Mouse (Mus musculus): Measurements from ENCODE around the gene Setd3. TPM values are rescaled to one million over a fixed set of nuclear protein-coding genes. Genes with fewer than 3 reads are reported as not detected.

The Setd3 gene
- total and polyA plus RNA-seq, 2 experiments from 2014 or later, result 102 to 124 TPM

- Histone ChIP-seq H3K4me3 (ENCODE audit: low read depth, low read length) (no peak overlapping the region), H3K9ac (no peak overlapping the region), H3K4me1 (ENCODE audit: insufficient read depth) (peaks cover 23% of the 10 kb centered on the region), H3K27ac (ENCODE audit: low read depth, low read length) (no peak overlapping the region), H3K4me2 (ENCODE audit: low read depth) (no peak overlapping the region), H3K27me3 (ENCODE audit: insufficient read depth, low read length) (no peaks in the 10 kb centered on the region), H3K36me3 (ENCODE audit: insufficient read depth) (no peaks in the 10 kb centered on the region), H3K9me3 (ENCODE audit: low read length) (no peaks in the 10 kb centered on the region)
- no peak for TF ChIP-seq CTCF (IDR thresholded peaks at IDR 0.05; ENCODE audit: low read depth)
- WGBS, result 37% methylated on average over 12 of the region's 12 CpGs
- DNase-seq, result no peak
- peak; percentile 25 for ATAC-seq
These were observed 41.5 kb upstream of the Setd3 start for GRCm38 (mm10) chr12:108220621-108221020.

GRCm38 (mm10) chr12:108219825-108220616 is 40.9 kb upstream of the Setd3 start:
- no peaks in the 10 kb centered on the region for H3K9me3 ChIP-seq (ENCODE audit: low read length)
- no peaks in the 10 kb centered on the region for H3K36me3 ChIP-seq (ENCODE audit: insufficient read depth)
- H3K4me2 ChIP-seq (ENCODE audit: low read depth), result 0 out of 2 replicates have a peak overlapping the region, but pooled peaks have one; percentile 13
- 56% methylated on average over 21 of the region's 21 CpGs for WGBS
- no peaks in the 10 kb centered on the region for H3K27me3 ChIP-seq (ENCODE audit: insufficient read depth, low read length)
- no peak for ATAC-seq
- peak overlapping the region; percentile 40; the same call in 1 of the 2 replicates for H3K27ac ChIP-seq (ENCODE audit: low read depth, low read length)
- 0 out of 2 replicates have a peak overlapping the region, but pooled peaks have one; percentile 25 for H3K9ac ChIP-seq
- no peak overlapping the region for H3K4me3 ChIP-seq (ENCODE audit: low read depth, low read length)
- no peak for DNase-seq
- H3K4me1 ChIP-seq (ENCODE audit: insufficient read depth), result peaks cover 23% of the 10 kb centered on the region
- TF ChIP-seq CTCF (IDR thresholded peaks at IDR 0.05; ENCODE audit: low read depth), result no peak

GRCm38 (mm10) chr12:108219163-108219562 is 40.0 kb upstream of the Setd3 start:
- DNase-seq (no peak), ATAC-seq (no peak)
- TF ChIP-seq CTCF (IDR thresholded peaks at IDR 0.05; ENCODE audit: low read depth), result no peak
- 40% methylated on average over 15 of the region's 15 CpGs for WGBS
- no peak overlapping the region for H3K4me3 ChIP-seq (ENCODE audit: low read depth, low read length)
- no peaks in the 10 kb centered on the region for H3K27me3 ChIP-seq (ENCODE audit: insufficient read depth, low read length)
- 0 out of 2 replicates have a peak overlapping the region, but pooled peaks have one; percentile 13 for H3K4me2 ChIP-seq (ENCODE audit: low read depth)
- H3K4me1 ChIP-seq (ENCODE audit: insufficient read depth), result peaks cover 23% of the 10 kb centered on the region
- no peaks in the 10 kb centered on the region for H3K36me3 ChIP-seq (ENCODE audit: insufficient read depth)
- H3K9ac ChIP-seq, result 0 out of 2 replicates have a peak overlapping the region, but pooled peaks have one; percentile 25
- peak overlapping the region; percentile 64 for H3K27ac ChIP-seq (ENCODE audit: low read depth, low read length)
- H3K9me3 ChIP-seq (ENCODE audit: low read length), result no peaks in the 10 kb centered on the region

GRCm38 (mm10) chr12:108217572-108217971 is 38.5 kb upstream of the Setd3 start:
- no peaks in the 10 kb centered on the region for H3K27me3 ChIP-seq (ENCODE audit: insufficient read depth, low read length)
- no peaks in the 10 kb centered on the region for H3K36me3 ChIP-seq (ENCODE audit: insufficient read depth)
- ATAC-seq, result 0 out of 2 replicates have a peak, but pooled peaks have one; percentile 19
- H3K9me3 ChIP-seq (ENCODE audit: low read length), result no peaks in the 10 kb centered on the region
- no peak overlapping the region for H3K4me2 ChIP-seq (ENCODE audit: low read depth)
- H3K4me3 ChIP-seq (ENCODE audit: low read depth, low read length), result no peak overlapping the region
- DNase-seq, result no peak
- H3K27ac ChIP-seq (ENCODE audit: low read depth, low read length), result no peak overlapping the region
- no peak overlapping the region for H3K9ac ChIP-seq
- peaks cover 23% of the 10 kb centered on the region for H3K4me1 ChIP-seq (ENCODE audit: insufficient read depth)
- TF ChIP-seq CTCF (IDR thresholded peaks at IDR 0.05; ENCODE audit: low read depth), result peak; percentile 65
- WGBS, result 56% methylated on average over 5 of the region's 5 CpGs

GRCm38 (mm10) chr12:108216611-108217370 is 37.7 kb upstream of the Setd3 start:
- WGBS, result 33% methylated on average over 11 of the region's 11 CpGs
- TF ChIP-seq CTCF (IDR thresholded peaks at IDR 0.05; ENCODE audit: low read depth), result no peak
- Histone ChIP-seq H3K4me2 (ENCODE audit: low read depth) (no peak overlapping the region), H3K27ac (ENCODE audit: low read depth, low read length) (no peak overlapping the region), H3K4me1 (ENCODE audit: insufficient read depth) (peaks cover 22% of the 10 kb centered on the region), H3K9me3 (ENCODE audit: low read length) (no peaks in the 10 kb centered on the region), H3K27me3 (ENCODE audit: insufficient read depth, low read length) (no peaks in the 10 kb centered on the region), H3K36me3 (ENCODE audit: insufficient read depth) (no peaks in the 10 kb centered on the region), H3K9ac (no peak overlapping the region), H3K4me3 (ENCODE audit: low read depth, low read length) (no peak overlapping the region)
- DNase-seq, result peak; percentile 50
- peak; percentile 21; the same call in 1 of the 2 replicates for ATAC-seq

- DNase-seq, result no peak
- no peak for TF ChIP-seq CTCF (IDR thresholded peaks at IDR 0.05; ENCODE audit: low read depth)
- no peaks in the 10 kb centered on the region for H3K9me3 ChIP-seq (ENCODE audit: low read length)
- no peak overlapping the region for H3K27ac ChIP-seq (ENCODE audit: low read depth, low read length)
- peaks cover 6% of the 10 kb centered on the region for H3K4me1 ChIP-seq (ENCODE audit: insufficient read depth)
- no peaks in the 10 kb centered on the region for H3K36me3 ChIP-seq (ENCODE audit: insufficient read depth)
- no peak for ATAC-seq
- 61% methylated on average over 8 of the region's 8 CpGs for WGBS
- H3K27me3 ChIP-seq (ENCODE audit: insufficient read depth, low read length), result no peaks in the 10 kb centered on the region
- H3K9ac ChIP-seq, result no peak overlapping the region
- H3K4me2 ChIP-seq (ENCODE audit: low read depth), result no peak overlapping the region
- H3K4me3 ChIP-seq (ENCODE audit: low read depth, low read length), result no peak overlapping the region
These were observed 36.0 kb upstream of the Setd3 start for GRCm38 (mm10) chr12:108215090-108215489.

Data from forebrain, postnatal 0 days (tissue).